Mouse (Mus musculus) liver, adult 2 months (tissue): Measurements from ENCODE around the gene Vasp. TPM values are rescaled to one million over a fixed set of nuclear protein-coding genes. Genes with fewer than 3 reads are reported as not detected.

Source experiments
- DNase-seq: peaks from one replicate; pipeline ENCODE4 v3.0.0-alpha.2; 2011; ENCODE audit warnings: low read depth, low spot score; ENCODE audit errors: extremely low read depth
- H3K27ac ChIP-seq: fragments of 200-500 bp; replicated peaks from 2 replicates; pipeline ENCODE4 v1.5.1; 2012; ENCODE audit warnings: low read depth, mild to moderate bottlenecking, control low read depth, inconsistent platforms, low read length; ENCODE audit not compliant: insufficient read depth
- H3K27me3 ChIP-seq: fragments of 200-500 bp; 2 replicates; pipeline ENCODE4 v1.6.1; 2012; ENCODE audit warnings: mild to moderate bottlenecking, moderate library complexity, low read length, inconsistent platforms; ENCODE audit not compliant: control insufficient read depth, insufficient read depth
- H3K36me3 ChIP-seq: fragments of 200-500 bp; 2 replicates; pipeline ENCODE4 v1.6.1; 2012; ENCODE audit warnings: low read length, inconsistent platforms; ENCODE audit not compliant: control insufficient read depth, insufficient read depth
- H3K4me1 ChIP-seq: fragments of 200-500 bp; 2 replicates; pipeline ENCODE4 v1.6.1; 2011; ENCODE audit warnings: low read length; ENCODE audit not compliant: control insufficient read depth, insufficient read depth
- H3K4me3 ChIP-seq: fragments of 200-500 bp; 2 replicates; pipeline ENCODE4 v1.5.1; 2011; ENCODE audit warnings: low read depth, mild to moderate bottlenecking, control low read depth, low read length, moderate library complexity; ENCODE audit not compliant: insufficient read depth
- H3K79me2 ChIP-seq: fragments of 200-500 bp; 2 replicates; pipeline ENCODE4 v1.6.1; 2012; ENCODE audit warnings: inconsistent platforms, mild to moderate bottlenecking, low read length, moderate library complexity; ENCODE audit not compliant: control insufficient read depth, insufficient read depth
- H3K9ac ChIP-seq: fragments of 200-500 bp; 2 replicates; pipeline ENCODE4 v1.6.1; 2012; ENCODE audit warnings: low read depth, mild to moderate bottlenecking, control low read depth, inconsistent platforms, low read length
- CTCF ChIP-seq: fragments of 200-500 bp; IDR thresholded peaks from 2 replicates; pipeline ENCODE4 v1.5.1; 2011; ENCODE audit warnings: low read depth, low read length, control low read depth
- POLR2A ChIP-seq: fragments of 200-500 bp; IDR thresholded peaks from 2 replicates; pipeline ENCODE4 v1.6.1; 2011; ENCODE audit warnings: low read length, control low read depth; ENCODE audit not compliant: insufficient read depth; ENCODE audit errors: extremely low read depth
- WGBS: fragments of 180-500 bp; shearing (Covaris S2); methylation state at CpG from one replicate; pipeline ENCODE4 v1.1.7; 2018; 5-methylcytosine and 5-hydroxymethylcytosine counted together
- polyA plus RNA-seq: library from polyadenylated mRNA; depleted of rRNA; stranded (reverse); fragments of >200 nt; gene quantifications from 2 replicates; pipeline ENCODE4 v1.2.3, GENCODE M21; 2012
- total RNA-seq: library from RNA; depleted of rRNA; stranded (reverse); fragments of >200 nt; gene quantifications from 2 replicates; pipeline ENCODE4 v1.2.3, GENCODE M21; 2014

Gene Vasp
- total and polyA plus RNA-seq, 2 experiments: 6.3 to 37.1 TPM

GRCm38 (mm10) chr7:19258336-19258735, 13.3 kb downstream of the Vasp start:
- DNase-seq: peak; percentile 62
- Histone ChIP-seq H3K79me2 (no peaks in the 10 kb centered on the region), H3K27me3 (no peaks in the 10 kb centered on the region), H3K4me3 (no peak overlapping the region), H3K9ac (no peak overlapping the region), H3K27ac (no peak overlapping the region), H3K4me1 (no peaks in the 10 kb centered on the region), H3K36me3 (peaks cover 24% of the 10 kb centered on the region)
- WGBS: 12% methylated on average over 3 of the region's 3 CpGs
- no peak for TF ChIP-seq CTCF
- no peak for TF ChIP-seq POLR2A

GRCm38 (mm10) chr7:19257390-19258022, 14.1 kb downstream of the Vasp start:
- no peak overlapping the region for H3K9ac ChIP-seq
- WGBS: 65% methylated on average over 11 of the region's 11 CpGs
- DNase-seq: peak; percentile 59
- TF ChIP-seq POLR2A: no peak
- TF ChIP-seq CTCF: no peak
- no peak overlapping the region for H3K4me3 ChIP-seq
- H3K4me1 ChIP-seq: no peaks in the 10 kb centered on the region
- H3K27ac ChIP-seq: no peak overlapping the region
- peaks cover 23% of the 10 kb centered on the region for H3K36me3 ChIP-seq
- no peaks in the 10 kb centered on the region for H3K79me2 ChIP-seq
- no peaks in the 10 kb centered on the region for H3K27me3 ChIP-seq

GRCm38 (mm10) chr7:19256567-19256966, 15.1 kb downstream of the Vasp start:
- H3K27me3 ChIP-seq: no peaks in the 10 kb centered on the region
- no peak overlapping the region for H3K27ac ChIP-seq
- no peak overlapping the region for H3K4me3 ChIP-seq
- H3K4me1 ChIP-seq: no peaks in the 10 kb centered on the region
- H3K36me3 ChIP-seq: peaks cover 21% of the 10 kb centered on the region
- DNase-seq: no peak
- H3K9ac ChIP-seq: no peak overlapping the region
- TF ChIP-seq POLR2A: no peak
- H3K79me2 ChIP-seq: no peaks in the 10 kb centered on the region
- WGBS: 85% methylated on average over 7 of the region's 7 CpGs

GRCm38 (mm10) chr7:19255395-19255794, 16.2 kb downstream of the Vasp start:
- peaks cover 20% of the 10 kb centered on the region for H3K36me3 ChIP-seq
- no peaks in the 10 kb centered on the region for H3K79me2 ChIP-seq
- no peak overlapping the region for H3K9ac ChIP-seq
- H3K4me3 ChIP-seq: no peak overlapping the region
- no peaks in the 10 kb centered on the region for H3K4me1 ChIP-seq
- no peak for DNase-seq
- no peak overlapping the region for H3K27ac ChIP-seq
- no peaks in the 10 kb centered on the region for H3K27me3 ChIP-seq
- TF ChIP-seq POLR2A: no peak
- no peak for TF ChIP-seq CTCF
- 94% methylated on average over 17 of the region's 17 CpGs for WGBS

- Histone ChIP-seq H3K27ac (no peak overlapping the region), H3K9ac (no peak overlapping the region), H3K4me3 (no peak overlapping the region), H3K4me1 (no peaks in the 10 kb centered on the region), H3K27me3 (no peaks in the 10 kb centered on the region), H3K79me2 (no peaks in the 10 kb centered on the region), H3K36me3 (peaks cover 11% of the 10 kb centered on the region)
- TF ChIP-seq POLR2A (no peak), CTCF (no peak)
- DNase-seq: no peak
- 71% methylated on average over 5 of the region's 5 CpGs for WGBS
Observed at GRCm38 (mm10) chr7:19253437-19253836, 18.2 kb downstream of the Vasp start.

- WGBS: 85% methylated on average over 4 of the region's 4 CpGs
Observed at GRCm38 (mm10) chr7:19252078-19252477, 19.5 kb downstream of the Vasp start.

More at GRCm38 (mm10) chr7:19252078-19252477, 19.5 kb downstream of the Vasp start:
- no peak overlapping the region for H3K4me3 ChIP-seq
- H3K27me3 ChIP-seq: no peaks in the 10 kb centered on the region
- no peak for DNase-seq
- H3K9ac ChIP-seq: no peak overlapping the region
- peaks cover 4% of the 10 kb centered on the region; the same call in 1 of the 2 replicates for H3K36me3 ChIP-seq
- no peaks in the 10 kb centered on the region for H3K79me2 ChIP-seq
- no peaks in the 10 kb centered on the region for H3K4me1 ChIP-seq
- TF ChIP-seq CTCF: no peak
- TF ChIP-seq POLR2A: no peak
- H3K27ac ChIP-seq: no peak overlapping the region
